Comparison of ENCODE assay signal across 20 mouse cellular contexts in genomic region chr6:45413629-45414028, GRCm38 (mm10).
"Had no signal": no experiment of that assay in that cellular context is flagged by ENCODE, and none has a peak within 500 bp of the region (broad histone marks: within the 10 kb centered on the region; RNA-seq: fewer than 3 reads in every experiment).

No protein-coding gene starts in this region.

- H3K27me3 ChIP-seq: lung, embryonic 15.5 days; midbrain, embryonic 12.5 days; neural tube, embryonic 13.5 days; neural tube, embryonic 15.5 days had no signal

- H3K4me1 ChIP-seq: lung, embryonic 15.5 days; midbrain, embryonic 10.5 days; midbrain, embryonic 12.5 days; neural tube, embryonic 13.5 days; neural tube, embryonic 15.5 days had no signal

- H3K4me3 ChIP-seq: lung, embryonic 15.5 days; midbrain, embryonic 10.5 days; midbrain, embryonic 12.5 days; myocyte; neural tube, embryonic 13.5 days; neural tube, embryonic 15.5 days had no signal

- H3K9ac ChIP-seq: liver, postnatal 0 days; lung, embryonic 15.5 days; midbrain, embryonic 12.5 days; neural tube, embryonic 13.5 days; neural tube, embryonic 15.5 days had no signal

- ATAC-seq: liver, postnatal 0 days; lung, postnatal 0 days; midbrain, embryonic 16.5 days had no signal

- H3K4me2 ChIP-seq: lung, embryonic 15.5 days; midbrain, embryonic 12.5 days; neural tube, embryonic 13.5 days; neural tube, embryonic 15.5 days had no signal

- DNase-seq: liver, postnatal 0 days; lung, adult 2 months; lung, postnatal 14 days; lung, postnatal 4 days; midbrain, embryonic 14.5 days; retina, postnatal 1 day; right cerebral cortex, adult 18-20 months; right cerebral cortex, postnatal 25 days; right cerebral cortex, postnatal 4 days; spleen, adult 18-20 months; thymus, adult 18-20 months; thymus, postnatal 25 days had no signal

- H3K27ac ChIP-seq: lung, embryonic 15.5 days; midbrain, embryonic 10.5 days; midbrain, embryonic 12.5 days; neural tube, embryonic 13.5 days; neural tube, embryonic 15.5 days had no signal

- H3K36me3 ChIP-seq: lung, embryonic 15.5 days; midbrain, embryonic 10.5 days; midbrain, embryonic 12.5 days; neural tube, embryonic 13.5 days; neural tube, embryonic 15.5 days had no signal

- H3K9me3 ChIP-seq: lung, embryonic 15.5 days; midbrain, embryonic 10.5 days; midbrain, embryonic 12.5 days; neural tube, embryonic 13.5 days; neural tube, embryonic 15.5 days had no signal
